Mouse (Mus musculus) kidney, postnatal 0 days (tissue): Measurements from ENCODE around the gene Dpep2nb. TPM values are rescaled to one million over a fixed set of nuclear protein-coding genes. Genes with fewer than 3 reads are reported as not detected.
A peak's percentile ranks its signal among the peaks of the same experiment; 100 is the strongest.

Experiments
- ATAC-seq: fragments of 200-750 bp; cut with Nextera tagmentation; replicated peaks from 2 replicates; pipeline ENCODE4 v1.8.0; 2017; ENCODE audit warnings: low read depth, moderate number of reproducible peaks, moderate TSS enrichment, moderate library complexity; ENCODE audit not compliant: low FRiP score
- DNase-seq: peaks from one replicate; pipeline ENCODE4 v3.0.0-alpha.2; 2016; ENCODE audit warnings: low spot score
- H3K27ac ChIP-seq: fragments of 300-500 bp; sonication (generic); 2 replicates; pipeline ENCODE4 v1.5.1; 2014; ENCODE audit warnings: mild to moderate bottlenecking
- H3K27me3 ChIP-seq: fragments of 300-500 bp; sonication (generic); 2 replicates; pipeline ENCODE4 v1.6.1; 2014; ENCODE audit warnings: low read length, mixed read lengths; ENCODE audit not compliant: insufficient read depth
- H3K36me3 ChIP-seq: fragments of 300-500 bp; sonication (generic); 2 replicates; pipeline ENCODE4 v1.6.1; 2014; ENCODE audit warnings: low read length, mixed read lengths; ENCODE audit not compliant: insufficient read depth
- H3K4me1 ChIP-seq: fragments of 300-500 bp; sonication (generic); replicated peaks from 2 replicates; pipeline ENCODE4 v1.6.1; 2014; ENCODE audit warnings: antibody characterized with exemption, low read length, mixed read lengths; ENCODE audit not compliant: insufficient read depth
- H3K4me2 ChIP-seq: fragments of 300-500 bp; sonication (generic); 2 replicates; pipeline ENCODE4 v1.6.1; 2014; ENCODE audit warnings: mild to moderate bottlenecking, low read length, moderate library complexity, mixed read lengths
- H3K4me3 ChIP-seq: fragments of 300-500 bp; sonication (generic); replicated peaks from 2 replicates; pipeline ENCODE4 v1.5.1; 2014; ENCODE audit warnings: low read depth, low read length
- H3K9ac ChIP-seq: fragments of 300-500 bp; sonication (generic); 2 replicates; pipeline ENCODE4 v1.6.1; 2014; ENCODE audit warnings: low read depth, low read length
- H3K9me3 ChIP-seq: fragments of 300-500 bp; sonication (generic); replicated peaks from 2 replicates; pipeline ENCODE4 v1.6.1; 2016; ENCODE audit warnings: low read length, inconsistent platforms, mixed read lengths
- CTCF ChIP-seq: IDR thresholded peaks from 2 replicates; pipeline ENCODE4 v1.5.1; 2016; ENCODE audit warnings: antibody characterized with exemption, low read depth, mild to moderate bottlenecking, moderate library complexity
- WGBS: fragments of 180-500 bp; shearing (Covaris S2); extraction: QIAGEN DNeasy Blood & Tissue Kit; methylation state at CpG from one replicate; pipeline ENCODE4 v1.1.7; 2014; 5-methylcytosine and 5-hydroxymethylcytosine counted together
- microRNA-seq: library from miRNA; unstranded; fragments of <30 nt; microRNA quantifications from one replicate; pipeline ENCODE4, GENCODE M21; 2016
- polyA plus RNA-seq: library from polyadenylated mRNA; unstranded; fragments of >200 nt; fragmentation: Nextera tagmentation; extraction: Ambion mirVana; gene quantifications from 2 replicates; pipeline ENCODE4 v1.2.1, GENCODE M21; 2015

Gene Dpep2nb
- polyA plus RNA-seq, 1 experiment from 2014 or later = not detected

DNA sequence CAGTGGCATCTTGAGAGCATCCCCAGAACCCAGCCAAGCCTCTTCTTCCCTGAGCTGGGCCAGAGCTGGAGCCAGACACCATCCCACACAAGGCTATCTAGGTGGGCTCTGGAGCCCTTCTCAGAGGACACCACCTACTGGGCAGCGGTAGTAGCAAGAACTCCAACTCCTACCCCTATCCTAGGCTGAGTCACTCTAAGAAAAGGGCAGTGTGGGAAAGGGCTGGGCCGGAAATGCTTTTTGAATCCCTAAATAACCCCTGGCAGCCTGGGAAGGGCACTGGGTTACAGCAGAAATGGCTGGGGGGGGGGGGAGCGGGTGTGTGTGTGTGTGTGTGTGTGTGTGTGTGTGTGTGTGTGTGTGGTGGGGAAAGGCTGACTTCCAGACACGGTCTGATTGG lies 48.0 kb downstream of the Dpep2nb start:
- Histone ChIP-seq H3K9me3 (no peaks in the 10 kb centered on the region), H3K4me2 (no peak overlapping the region), H3K4me3 (no peak overlapping the region), H3K27me3 (no peaks in the 10 kb centered on the region), H3K27ac (no peak overlapping the region), H3K36me3 (0 out of 2 replicates have a peak, but pooled peaks cover 12% of the 10 kb centered on the region), H3K9ac (no peak overlapping the region), H3K4me1 (no peaks in the 10 kb centered on the region)
- DNase-seq (peak; percentile 45), ATAC-seq (no peak)
- WGBS = 57% methylated on average over 3 of the region's 4 CpGs
- TF ChIP-seq CTCF = peak; percentile 45; the same call in 1 of the 2 replicates

DNA sequence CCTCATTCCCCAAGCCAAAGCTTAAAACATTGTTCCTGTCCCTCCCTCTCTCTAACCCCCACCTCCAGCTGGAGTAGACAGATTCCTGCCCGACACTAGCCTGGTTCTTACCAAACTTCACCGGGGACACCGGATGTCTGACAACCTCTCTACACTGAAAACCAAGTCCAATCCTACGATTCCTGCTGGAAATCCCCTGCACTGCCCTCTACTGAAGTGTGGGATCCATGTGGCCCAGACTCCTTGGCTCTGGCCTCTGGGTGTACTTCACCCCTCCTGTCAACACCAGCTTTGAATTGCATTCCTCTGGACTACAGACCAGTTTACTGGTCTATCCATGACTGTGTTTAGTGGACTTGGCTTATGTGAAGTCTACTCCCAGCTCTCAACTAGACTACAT lies 49.2 kb downstream of the Dpep2nb start:
- Histone ChIP-seq H3K9ac (no peak overlapping the region), H3K27ac (no peak overlapping the region), H3K9me3 (no peaks in the 10 kb centered on the region), H3K36me3 (0 out of 2 replicates have a peak, but pooled peaks cover 14% of the 10 kb centered on the region), H3K27me3 (no peaks in the 10 kb centered on the region), H3K4me2 (no peak overlapping the region), H3K4me3 (no peak overlapping the region), H3K4me1 (no peaks in the 10 kb centered on the region)
- DNase-seq (no peak), ATAC-seq (no peak)
- no peak for TF ChIP-seq CTCF
- WGBS = 91% methylated on average over 4 of the region's 4 CpGs

DNA sequence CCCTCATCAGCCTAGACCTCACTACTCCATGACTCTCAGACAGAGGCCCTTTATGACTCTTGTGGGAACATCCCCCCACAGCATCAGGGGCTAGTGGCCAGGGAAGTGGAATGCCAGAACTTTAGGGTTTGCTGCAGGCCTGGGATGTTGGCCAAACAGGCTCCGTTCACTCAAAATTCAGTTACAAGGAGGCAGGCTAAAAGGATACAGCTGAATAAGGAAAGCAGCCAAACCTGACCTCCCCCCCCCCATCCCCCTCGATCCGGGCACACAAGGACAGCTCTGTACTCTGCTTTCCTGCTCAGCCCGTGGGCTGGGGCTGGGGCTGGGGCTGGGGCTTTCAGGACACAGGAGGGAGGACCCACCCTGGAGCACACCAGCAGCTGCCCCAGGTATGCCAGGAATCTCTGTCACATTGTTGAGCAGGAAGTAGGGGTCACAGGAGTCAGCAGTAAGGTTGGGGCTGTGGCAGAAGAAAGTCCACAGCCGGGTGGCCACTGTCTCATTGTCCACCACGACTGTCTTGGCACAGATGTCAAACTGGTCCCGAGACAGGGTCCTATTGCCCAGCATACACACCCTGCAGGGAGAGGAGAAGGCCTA lies 54.6 kb downstream of the Dpep2nb start:
- Histone ChIP-seq H3K27ac (0 out of 2 replicates have a peak overlapping the region, but pooled peaks have one; percentile 1), H3K9ac (no peak overlapping the region), H3K27me3 (no peaks in the 10 kb centered on the region), H3K36me3 (peaks cover 31% of the 10 kb centered on the region; the same call in 1 of the 2 replicates), H3K4me3 (no peak overlapping the region), H3K4me2 (no peak overlapping the region), H3K4me1 (0 out of 2 replicates have a peak, but pooled peaks cover 4% of the 10 kb centered on the region), H3K9me3 (no peaks in the 10 kb centered on the region)
- 25% methylated on average over 7 of the region's 7 CpGs for WGBS
- ATAC-seq = peak; percentile 67
- TF ChIP-seq CTCF = no peak
- DNase-seq = peak; percentile 44

DNA sequence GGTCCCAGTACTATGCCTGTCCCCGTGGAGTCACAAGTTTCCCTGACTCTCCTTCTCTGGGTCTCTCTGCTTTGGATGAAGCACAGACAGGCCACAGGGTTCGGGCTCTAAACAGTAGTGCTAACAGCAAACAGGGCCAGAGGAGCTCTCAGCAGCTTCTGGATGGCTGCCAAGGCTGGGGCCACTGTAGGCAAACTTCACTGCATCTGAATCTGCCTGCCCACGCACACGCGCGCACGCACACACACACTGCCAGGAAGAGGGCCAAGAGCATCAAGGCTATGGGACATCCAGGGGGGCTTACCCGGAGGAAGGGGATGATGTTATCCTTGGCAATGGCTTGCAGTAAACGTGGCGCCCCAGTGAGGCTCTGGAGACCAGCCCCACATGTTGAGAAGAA lies 56.4 kb downstream of the Dpep2nb start:
- no peak for TF ChIP-seq CTCF
- Histone ChIP-seq H3K36me3 (peaks cover 36% of the 10 kb centered on the region), H3K4me3 (no peak overlapping the region), H3K27me3 (no peaks in the 10 kb centered on the region), H3K4me2 (no peak overlapping the region), H3K9ac (no peak overlapping the region), H3K4me1 (0 out of 2 replicates have a peak, but pooled peaks cover 4% of the 10 kb centered on the region), H3K27ac (no peak overlapping the region), H3K9me3 (no peaks in the 10 kb centered on the region)
- ATAC-seq (no peak), DNase-seq (peak; percentile 41)
- 53% methylated on average over 10 of the region's 10 CpGs for WGBS

Small RNA genes lying within 50 kb of the gene (microRNA-seq; reads per million reads assigned to microRNA genes)
- not detected for gene Mir7074

Other genes with a start within 250 kb of the Dpep2nb start
- 19.2 and 21.0 TPM in 2 replicates for gene Gfod2, start 247.3 kb downstream of the Dpep2nb start, polyA plus RNA-seq
- gene Ranbp10, start 178.6 kb downstream of the Dpep2nb start, polyA plus RNA-seq = 7.0 and 8.9 TPM in 2 replicates
- gene Tsnaxip1, start 178.2 kb downstream of the Dpep2nb start, polyA plus RNA-seq = 0.05 TPM in 1 of 2 replicates, not detected in the other
- gene Cenpt, start 152.7 kb downstream of the Dpep2nb start, polyA plus RNA-seq = 23.4 and 24.9 TPM in 2 replicates
- gene Thap11, start 150.8 kb downstream of the Dpep2nb start, polyA plus RNA-seq = 56.0 and 60.8 TPM in 2 replicates
- 188 and 192 TPM in 2 replicates for gene Nutf2, start 145.4 kb downstream of the Dpep2nb start, polyA plus RNA-seq
- 27.6 and 30.1 TPM in 2 replicates for gene Edc4, start 125.1 kb downstream of the Dpep2nb start, polyA plus RNA-seq
- gene Nrn1l, start 112.4 kb downstream of the Dpep2nb start, polyA plus RNA-seq = 0.66 TPM in 1 of 2 replicates, not detected in the other
- 30.6 and 33.7 TPM in 2 replicates for gene Pskh1, start 105.5 kb downstream of the Dpep2nb start, polyA plus RNA-seq
- gene Ctrl, start 72.1 kb downstream of the Dpep2nb start, polyA plus RNA-seq = 0.67 and 0.77 TPM in 2 replicates
- 59.7 and 63.1 TPM in 2 replicates for gene Psmb10, start 67.5 kb downstream of the Dpep2nb start, polyA plus RNA-seq
- 0.45 and 0.50 TPM in 2 replicates for gene Lcat, start 62.6 kb downstream of the Dpep2nb start, polyA plus RNA-seq
- gene Slc12a4, start 39.9 kb downstream of the Dpep2nb start, polyA plus RNA-seq = 19.8 and 23.7 TPM in 2 replicates
- gene Dpep3, start 26.5 kb downstream of the Dpep2nb start, polyA plus RNA-seq = not detected in 2 replicates
- 11.7 and 15.5 TPM in 2 replicates for gene Dus2, start 14.6 kb downstream of the Dpep2nb start, polyA plus RNA-seq
- 16.1 and 16.9 TPM in 2 replicates for gene Ddx28, start 5.9 kb upstream of the Dpep2nb start, polyA plus RNA-seq
- 3.8 and 3.9 TPM in 2 replicates for gene Nfatc3, start 52.9 kb upstream of the Dpep2nb start, polyA plus RNA-seq
- gene Esrp2, start 131.0 kb upstream of the Dpep2nb start, polyA plus RNA-seq = 21.0 and 21.2 TPM in 2 replicates
- 8.1 and 9.8 TPM in 2 replicates for gene Pla2g15, start 144.4 kb upstream of the Dpep2nb start, polyA plus RNA-seq
- gene Slc7a6, start 162.9 kb upstream of the Dpep2nb start, polyA plus RNA-seq = 61.0 and 61.6 TPM in 2 replicates
- 27.4 and 27.6 TPM in 2 replicates for gene Slc7a6os, start 205.0 kb upstream of the Dpep2nb start, polyA plus RNA-seq
- gene Prmt7, start 205.0 kb upstream of the Dpep2nb start, polyA plus RNA-seq = 30.1 and 33.1 TPM in 2 replicates